Mouse (Mus musculus) kidney, embryonic 14.5 days (tissue): ENCODE results near the gene Hnmt. TPM values are rescaled to one million over a fixed set of nuclear protein-coding genes. Genes with fewer than 3 reads are reported as not detected.
"Not testable (repeated sequence)": the region's sequence is repeated elsewhere in the genome, so short reads cannot be mapped to it uniquely, and the experiment has no call there.

ENCODE experiments used
- ATAC-seq: fragments of 200-750 bp; cut with Nextera tagmentation; 2 replicates; pipeline ENCODE4 v1.8.0; 2017; ENCODE audit warnings: moderate number of reproducible peaks, mild to moderate bottlenecking, moderate TSS enrichment, moderate library complexity; ENCODE audit not compliant: low FRiP score, low TSS enrichment
- H3K27ac ChIP-seq: fragments of 300-500 bp; sonication (generic); 2 replicates; pipeline ENCODE4 v1.5.1; 2014; ENCODE audit warnings: low read depth, mild to moderate bottlenecking, low read length, moderate library complexity, mixed read lengths
- H3K27me3 ChIP-seq: fragments of 300-500 bp; sonication (generic); 2 replicates; pipeline ENCODE4 v1.6.1; 2014; ENCODE audit warnings: mild to moderate bottlenecking, low read length; ENCODE audit not compliant: control insufficient read depth, insufficient read depth
- H3K36me3 ChIP-seq: fragments of 300-500 bp; sonication (generic); 2 replicates; pipeline ENCODE4 v1.6.1; 2014; ENCODE audit warnings: low read length, mixed read lengths; ENCODE audit not compliant: control insufficient read depth, insufficient read depth
- H3K4me1 ChIP-seq: fragments of 300-500 bp; sonication (generic); 2 replicates; pipeline ENCODE4 v1.6.1; 2014; ENCODE audit warnings: low read length, mixed read lengths; ENCODE audit not compliant: control insufficient read depth, insufficient read depth
- H3K4me2 ChIP-seq: fragments of 300-500 bp; sonication (generic); replicated peaks from 2 replicates; pipeline ENCODE4 v1.6.1; 2014; ENCODE audit warnings: low read depth, mild to moderate bottlenecking, low read length
- H3K4me3 ChIP-seq: fragments of 300-500 bp; sonication (generic); 2 replicates; pipeline ENCODE4 v1.5.1; 2014; ENCODE audit warnings: mild to moderate bottlenecking, low read length
- H3K9ac ChIP-seq: fragments of 300-500 bp; sonication (generic); 2 replicates; pipeline ENCODE4 v1.6.1; 2014; ENCODE audit warnings: low read depth, mild to moderate bottlenecking, low read length, moderate library complexity
- H3K9me3 ChIP-seq: fragments of 300-500 bp; sonication (generic); 2 replicates; pipeline ENCODE4 v1.6.1; 2016; ENCODE audit warnings: low read length; ENCODE audit not compliant: control insufficient read depth
- WGBS: fragments of 180-500 bp; shearing (Covaris S2); extraction: QIAGEN DNeasy Blood & Tissue Kit; methylation state at CpG from one replicate; pipeline ENCODE4 v1.1.7; 2014; 5-methylcytosine and 5-hydroxymethylcytosine counted together
- polyA plus RNA-seq: library from polyadenylated mRNA; unstranded; fragments of >200 nt; fragmentation: Nextera tagmentation; extraction: Ambion mirVana; gene quantifications from 2 replicates; pipeline ENCODE4 v1.2.1, GENCODE M21; 2014

Hnmt gene
- polyA plus RNA-seq, 1 experiment from 2014 or later, result 1.3 TPM

DNA sequence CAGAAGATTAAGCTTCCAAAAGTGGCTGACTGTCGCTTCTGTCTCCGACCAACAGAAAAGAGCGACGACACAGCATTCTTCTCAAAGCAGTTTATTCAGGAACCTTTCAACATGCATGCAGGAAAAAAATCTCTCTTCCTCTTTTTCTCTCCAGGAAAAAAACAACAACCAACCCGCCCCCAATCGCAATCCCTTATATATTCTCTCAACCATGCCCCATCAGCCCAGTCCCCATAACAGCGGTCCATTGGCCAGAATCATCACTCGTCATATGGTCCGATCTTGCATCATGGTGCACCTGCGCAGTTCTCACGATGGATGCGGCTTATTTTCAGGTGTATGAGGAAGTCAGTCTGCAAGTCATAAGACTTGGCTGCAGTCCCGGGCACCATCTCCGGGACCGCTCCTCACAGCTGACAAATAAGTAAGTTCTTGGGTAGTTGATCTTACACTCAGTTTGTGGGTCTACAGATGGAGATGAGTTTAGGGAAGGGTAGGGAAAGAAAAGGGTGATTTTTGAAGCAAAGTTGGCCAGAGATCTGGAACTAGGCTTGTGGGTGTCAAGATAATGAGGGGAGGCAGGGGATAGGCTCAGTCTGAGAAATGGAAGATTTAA is 88.4 kb downstream of the Hnmt start:
- WGBS, result 94% methylated on average over 15 of the region's 15 CpGs
- not testable (repeated sequence) for H3K9me3 ChIP-seq, H3K4me3 ChIP-seq, H3K9ac ChIP-seq, H3K4me2 ChIP-seq, H3K36me3 ChIP-seq, H3K27ac ChIP-seq, H3K4me1 ChIP-seq, ATAC-seq, H3K27me3 ChIP-seq

Other genes starting within 250 kb of the Hnmt start
- not detected in 2 replicates for gene Tbpl2, start 47.2 kb upstream of the Hnmt start, polyA plus RNA-seq
- not detected in 2 replicates for gene Il1f8, start 103.8 kb upstream of the Hnmt start, polyA plus RNA-seq
- not detected in 2 replicates for gene Il1f9, start 137.1 kb upstream of the Hnmt start, polyA plus RNA-seq
- not detected in 2 replicates for gene Il1f6, start 166.0 kb upstream of the Hnmt start, polyA plus RNA-seq
- gene Il1f5, start 227.6 kb upstream of the Hnmt start, polyA plus RNA-seq, result not detected in 2 replicates
- not detected in 2 replicates for gene Il1f10, start 241.8 kb upstream of the Hnmt start, polyA plus RNA-seq